Mouse (Mus musculus) limb, embryonic 15.5 days (tissue): ENCODE measurements around the gene Ilf2. TPM values are rescaled to one million over a fixed set of nuclear protein-coding genes. Genes with fewer than 3 reads are reported as not detected.

ENCODE experiments used
- ATAC-seq: fragments of 200-750 bp; cut with Nextera tagmentation; 2 replicates; pipeline ENCODE4 v1.8.0; 2017; ENCODE audit warnings: low read depth, moderate TSS enrichment; ENCODE audit not compliant: insufficient number of reproducible peaks, low FRiP score, low TSS enrichment
- H3K27ac ChIP-seq: fragments of 300-500 bp; sonication (generic); 2 replicates; pipeline ENCODE4 v1.5.1; 2015; ENCODE audit warnings: moderate library complexity, mild to moderate bottlenecking, inconsistent platforms
- H3K27me3 ChIP-seq: fragments of 300-500 bp; sonication (generic); 2 replicates; pipeline ENCODE4 v1.6.1; 2015; ENCODE audit warnings: inconsistent platforms
- H3K36me3 ChIP-seq: fragments of 300-500 bp; sonication (generic); 2 replicates; pipeline ENCODE4 v1.6.1; 2015; ENCODE audit warnings: inconsistent platforms
- H3K4me1 ChIP-seq: fragments of 300-500 bp; sonication (generic); 2 replicates; pipeline ENCODE4 v1.6.1; 2015; ENCODE audit warnings: inconsistent platforms
- H3K4me2 ChIP-seq: fragments of 300-500 bp; sonication (generic); 2 replicates; pipeline ENCODE4 v1.6.1; 2015; ENCODE audit warnings: mild to moderate bottlenecking, inconsistent platforms
- H3K4me3 ChIP-seq: fragments of 300-500 bp; sonication (generic); 2 replicates; pipeline ENCODE4 v1.5.1; 2015; ENCODE audit warnings: mild to moderate bottlenecking, inconsistent platforms
- H3K9ac ChIP-seq: fragments of 300-500 bp; sonication (generic); 2 replicates; pipeline ENCODE4 v1.6.1; 2015; ENCODE audit warnings: inconsistent platforms
- H3K9me3 ChIP-seq: fragments of 300-500 bp; sonication (generic); 2 replicates; pipeline ENCODE4 v1.6.1; 2016; ENCODE audit warnings: inconsistent platforms
- WGBS: fragments of 180-500 bp; shearing (Covaris S2); methylation state at CpG from one replicate; pipeline ENCODE4 v1.1.7; 2015; 5-methylcytosine and 5-hydroxymethylcytosine counted together
- polyA plus RNA-seq: library from polyadenylated mRNA; unstranded; fragments of >200 nt; fragmentation: Nextera tagmentation; extraction: Ambion mirVana; gene quantifications from 2 replicates; pipeline ENCODE4 v1.2.1, GENCODE M21; 2015

The Ilf2 gene
- polyA plus RNA-seq, 1 experiment from 2014 or later: 176 TPM

DNA sequence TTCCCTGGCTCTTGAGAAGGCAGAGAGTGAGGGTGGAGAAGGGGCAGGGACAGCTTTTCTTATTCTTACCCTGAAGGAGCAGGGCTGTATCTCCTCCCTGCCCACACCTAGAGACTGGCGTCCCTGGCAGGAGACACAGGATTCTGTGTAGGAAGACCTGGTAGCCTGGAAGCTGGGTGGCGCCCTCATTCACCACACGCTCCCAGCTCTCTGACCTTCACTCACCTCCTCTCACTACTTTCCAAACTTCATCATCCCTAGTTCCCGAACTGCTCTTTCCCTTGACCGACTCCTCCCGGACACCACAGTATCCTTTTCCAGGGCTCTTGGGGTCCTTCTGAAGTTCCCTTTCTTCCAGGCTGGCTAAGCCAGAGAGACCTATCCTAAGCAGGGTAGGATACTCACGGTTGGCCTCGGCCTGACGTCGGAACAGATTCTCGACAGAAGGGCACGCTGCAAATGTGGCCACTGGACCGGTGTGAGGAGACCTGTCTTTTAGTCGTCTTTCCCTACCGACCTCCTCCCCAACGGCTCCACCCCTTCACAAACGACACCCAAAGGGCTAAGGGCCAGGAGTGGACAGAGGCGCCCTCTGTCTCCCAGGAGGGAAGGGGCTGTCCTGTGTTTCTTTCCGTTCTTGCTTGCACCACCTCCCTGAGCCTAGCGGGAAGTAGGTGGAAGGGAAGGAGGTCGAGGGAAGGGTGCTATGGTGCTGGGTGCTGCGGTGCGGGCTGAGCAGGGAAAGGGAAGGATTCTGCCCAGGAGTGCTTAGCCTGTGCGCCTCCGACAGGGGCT lies 38.1 kb downstream of the Ilf2 start, which contains the start of the genes S100a1 and S100a13:
Gene S100a1 (minus strand): TSS at position 597 of the 795 bp plus-strand sequence.
Gene S100a13 (plus strand): TSS at position 640 of the 795 bp plus-strand sequence.
- 6% methylated on average over 25 of the region's 25 CpGs for WGBS
- H3K9ac ChIP-seq: peak within 1 kb of the TSS; percentile 44
- peak within 1 kb of the TSS; percentile 75 for H3K4me2 ChIP-seq
- peaks cover 28% of the 10 kb centered on the region for H3K4me1 ChIP-seq
- no peaks in the 10 kb centered on the region for H3K9me3 ChIP-seq
- H3K4me3 ChIP-seq: peak within 1 kb of the TSS; percentile 44
- peak within 1 kb of the TSS; percentile 70 for H3K27ac ChIP-seq
- peak; percentile 25; the same call in 1 of the 2 replicates for ATAC-seq
- H3K27me3 ChIP-seq: 0 out of 2 replicates have a peak, but pooled peaks cover 10% of the 10 kb centered on the region
- no peaks in the 10 kb centered on the region for H3K36me3 ChIP-seq

DNA sequence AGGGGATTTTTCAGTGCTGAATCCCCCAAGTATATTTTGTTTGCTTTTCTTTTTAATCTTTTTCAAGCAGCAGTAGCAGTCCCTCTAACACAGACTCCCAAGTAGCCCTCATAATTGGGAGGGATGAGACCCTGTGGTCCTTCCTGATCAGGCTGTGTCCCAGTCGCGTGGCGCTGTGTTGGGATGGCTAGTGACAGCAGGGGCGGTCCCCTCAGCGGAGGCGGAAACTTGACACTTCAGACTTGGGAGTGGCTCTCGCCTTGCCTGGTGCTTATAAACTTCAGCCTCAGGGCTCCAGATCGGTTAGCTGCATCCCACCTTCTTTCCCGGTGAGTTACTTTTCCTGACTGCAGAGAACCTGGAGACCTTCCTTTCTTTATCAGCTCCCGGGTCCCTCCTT lies 38.8 kb downstream of the Ilf2 start:
- 0% methylated on average over 10 of the region's 10 CpGs for WGBS
- Histone ChIP-seq H3K9ac (peak overlapping the region; percentile 44), H3K27ac (peak overlapping the region; percentile 70), H3K36me3 (no peaks in the 10 kb centered on the region), H3K9me3 (no peaks in the 10 kb centered on the region), H3K27me3 (0 out of 2 replicates have a peak, but pooled peaks cover 10% of the 10 kb centered on the region), H3K4me3 (peak overlapping the region; percentile 44), H3K4me2 (peak overlapping the region; percentile 75), H3K4me1 (peaks cover 28% of the 10 kb centered on the region)
- peak; percentile 70 for ATAC-seq

- peak overlapping the region; percentile 70; the same call in 1 of the 2 replicates for H3K27ac ChIP-seq
- peak overlapping the region; percentile 44 for H3K4me3 ChIP-seq
- H3K4me2 ChIP-seq: peak overlapping the region; percentile 75
- H3K9ac ChIP-seq: peak overlapping the region; percentile 44; the same call in 1 of the 2 replicates
- H3K36me3 ChIP-seq: no peaks in the 10 kb centered on the region
- no peaks in the 10 kb centered on the region for H3K9me3 ChIP-seq
- no peak for ATAC-seq
- H3K4me1 ChIP-seq: peaks cover 28% of the 10 kb centered on the region
- 20% methylated on average over 1 of the region's 1 CpGs for WGBS
- 0 out of 2 replicates have a peak, but pooled peaks cover 10% of the 10 kb centered on the region for H3K27me3 ChIP-seq
Measured at GRCm38 (mm10) chr3:90515242-90515641, 39.3 kb downstream of the Ilf2 start.

DNA sequence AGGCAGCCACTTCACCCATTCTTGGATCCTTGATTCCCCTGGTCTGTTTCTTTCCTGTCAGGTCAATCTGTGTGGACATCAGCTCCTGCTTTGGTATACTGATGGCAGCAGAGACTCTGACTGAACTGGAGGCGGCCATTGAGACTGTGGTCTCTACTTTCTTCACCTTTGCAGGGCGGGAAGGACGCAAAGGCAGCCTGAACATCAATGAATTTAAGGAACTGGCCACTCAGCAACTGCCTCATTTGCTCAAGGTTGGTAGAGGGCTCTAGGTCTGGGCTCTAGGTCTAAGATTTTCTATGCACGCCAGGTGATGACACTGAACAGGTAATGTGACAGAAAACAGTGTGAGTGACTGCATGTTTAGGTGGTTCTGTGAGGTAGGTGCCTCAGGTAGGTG lies 39.9 kb downstream of the Ilf2 start:
- Histone ChIP-seq H3K27ac (no peak overlapping the region), H3K4me1 (peaks cover 28% of the 10 kb centered on the region), H3K9me3 (no peaks in the 10 kb centered on the region), H3K27me3 (0 out of 2 replicates have a peak, but pooled peaks cover 10% of the 10 kb centered on the region), H3K4me2 (0 out of 2 replicates have a peak overlapping the region, but pooled peaks have one; percentile 75), H3K9ac (no peak overlapping the region), H3K36me3 (no peaks in the 10 kb centered on the region), H3K4me3 (no peak overlapping the region)
- no peak for ATAC-seq
- WGBS: 96% methylated on average over 4 of the region's 4 CpGs

DNA sequence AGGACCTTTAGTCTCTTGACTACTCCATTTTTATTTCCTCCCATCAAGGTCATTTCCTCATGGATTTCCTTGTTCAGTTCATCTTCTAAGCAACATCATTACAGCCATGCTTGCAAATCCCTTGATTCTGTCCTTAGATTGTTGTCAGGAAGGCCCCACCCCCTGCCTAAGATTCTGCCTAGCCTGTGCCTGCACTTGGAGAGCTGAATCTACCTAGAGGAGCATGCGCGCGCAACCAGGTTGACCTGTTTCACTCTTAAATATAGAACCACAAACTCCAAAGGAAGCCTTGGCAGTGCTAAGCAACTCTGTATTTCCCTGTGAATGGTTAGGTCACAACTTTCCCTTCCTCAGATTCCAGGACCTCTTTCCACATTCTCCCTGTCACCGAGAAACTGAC lies 41.8 kb downstream of the Ilf2 start:
- Histone ChIP-seq H3K4me3 (no peak overlapping the region), H3K9ac (no peak overlapping the region), H3K9me3 (no peaks in the 10 kb centered on the region), H3K27ac (no peak overlapping the region), H3K4me2 (no peak overlapping the region), H3K36me3 (no peaks in the 10 kb centered on the region), H3K27me3 (0 out of 2 replicates have a peak, but pooled peaks cover 3% of the 10 kb centered on the region), H3K4me1 (peaks cover 28% of the 10 kb centered on the region)
- WGBS: 81% methylated on average over 4 of the region's 4 CpGs
- no peak for ATAC-seq

- Histone ChIP-seq H3K4me2 (no peak overlapping the region), H3K9me3 (no peaks in the 10 kb centered on the region), H3K27me3 (no peaks in the 10 kb centered on the region), H3K27ac (peak overlapping the region; percentile 73; the same call in 1 of the 2 replicates), H3K36me3 (no peaks in the 10 kb centered on the region), H3K9ac (no peak overlapping the region), H3K4me3 (no peak overlapping the region), H3K4me1 (peaks cover 13% of the 10 kb centered on the region; the same call in 1 of the 2 replicates)
- 48% methylated on average over 4 of the region's 4 CpGs for WGBS
- no peak for ATAC-seq
Measured at GRCm38 (mm10) chr3:90525421-90525820, 49.5 kb downstream of the Ilf2 start.

- WGBS: 62% methylated on average over 2 of the region's 2 CpGs
- Histone ChIP-seq H3K4me3 (no peak overlapping the region), H3K4me2 (no peak overlapping the region), H3K36me3 (no peaks in the 10 kb centered on the region), H3K27me3 (no peaks in the 10 kb centered on the region), H3K27ac (peak overlapping the region; percentile 73), H3K4me1 (peaks cover 13% of the 10 kb centered on the region; the same call in 1 of the 2 replicates), H3K9me3 (no peaks in the 10 kb centered on the region), H3K9ac (no peak overlapping the region)
- ATAC-seq: peak; percentile 54; the same call in 1 of the 2 replicates
Measured at GRCm38 (mm10) chr3:90526076-90526475, 50.1 kb downstream of the Ilf2 start.

DNA sequence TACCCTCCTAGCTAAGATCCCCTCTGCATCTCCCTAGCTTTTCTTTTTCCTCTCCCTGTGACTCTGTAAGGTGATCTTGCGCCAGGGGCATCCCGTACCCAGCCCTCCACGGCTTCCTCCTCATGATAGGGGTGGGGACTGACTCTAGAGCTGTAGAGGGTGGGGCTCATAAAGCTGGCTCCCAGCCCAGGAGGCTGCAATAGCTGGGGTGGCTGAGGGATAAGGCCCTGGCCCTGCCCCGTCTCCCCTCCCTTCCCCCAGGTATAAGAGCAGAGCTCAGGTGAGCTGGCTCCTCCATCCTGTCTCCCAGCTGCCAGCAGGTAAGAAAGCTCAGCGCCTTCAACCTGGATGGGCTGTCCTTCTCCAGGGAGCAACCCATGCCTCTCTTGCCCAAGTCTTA lies 50.7 kb downstream of the Ilf2 start, which contains the start of gene S100a14:
Gene S100a14 (plus strand): TSS at position 277 of the 400 bp plus-strand sequence.
- no peak within 1 kb of the TSS for H3K9ac ChIP-seq
- peak within 1 kb of the TSS; percentile 73 for H3K27ac ChIP-seq
- peaks cover 13% of the 10 kb centered on the region; the same call in 1 of the 2 replicates for H3K4me1 ChIP-seq
- peak; percentile 70; the same call in 1 of the 2 replicates for ATAC-seq
- H3K4me3 ChIP-seq: peak within 1 kb of the TSS; percentile 20
- H3K27me3 ChIP-seq: no peaks in the 10 kb centered on the region
- no peaks in the 10 kb centered on the region for H3K36me3 ChIP-seq
- H3K9me3 ChIP-seq: no peaks in the 10 kb centered on the region
- H3K4me2 ChIP-seq: peak within 1 kb of the TSS; percentile 10; the same call in 1 of the 2 replicates
- 48% methylated on average over 5 of the region's 5 CpGs for WGBS

- Histone ChIP-seq H3K9me3 (no peaks in the 10 kb centered on the region), H3K9ac (no peak overlapping the region), H3K27ac (peak overlapping the region; percentile 33; the same call in 1 of the 2 replicates), H3K4me1 (peaks cover 13% of the 10 kb centered on the region; the same call in 1 of the 2 replicates), H3K36me3 (no peaks in the 10 kb centered on the region), H3K4me2 (peak overlapping the region; percentile 10; the same call in 1 of the 2 replicates), H3K4me3 (peak overlapping the region; percentile 20), H3K27me3 (no peaks in the 10 kb centered on the region)
- no peak for ATAC-seq
- 78% methylated on average over 7 of the region's 7 CpGs for WGBS
Measured at GRCm38 (mm10) chr3:90527291-90527873, 51.5 kb downstream of the Ilf2 start.

GRCm38 (mm10) chr3:90531713-90532112 lies 55.8 kb downstream of the Ilf2 start:
- WGBS: 60% methylated on average over 5 of the region's 5 CpGs
- H3K4me3 ChIP-seq: no peak overlapping the region
- no peak overlapping the region for H3K27ac ChIP-seq
- ATAC-seq: no peak
- no peaks in the 10 kb centered on the region for H3K27me3 ChIP-seq
- peaks cover 4% of the 10 kb centered on the region for H3K4me1 ChIP-seq
- no peaks in the 10 kb centered on the region for H3K36me3 ChIP-seq
- no peak overlapping the region for H3K4me2 ChIP-seq
- H3K9ac ChIP-seq: no peak overlapping the region
- no peaks in the 10 kb centered on the region for H3K9me3 ChIP-seq

GRCm38 (mm10) chr3:90535446-90535845 lies 59.5 kb downstream of the Ilf2 start:
- Histone ChIP-seq H3K36me3 (no peaks in the 10 kb centered on the region), H3K4me3 (no peak overlapping the region), H3K9me3 (no peaks in the 10 kb centered on the region), H3K27me3 (no peaks in the 10 kb centered on the region), H3K27ac (no peak overlapping the region), H3K9ac (no peak overlapping the region), H3K4me1 (peaks cover 17% of the 10 kb centered on the region), H3K4me2 (no peak overlapping the region)
- ATAC-seq: no peak
- 71% methylated on average over 1 of the region's 1 CpGs for WGBS
